Mouse (Mus musculus) lung, adult 18-20 months (tissue): ENCODE measurements at regions not wholly inside any gene's neighbourhood (a gene's known extent, or its start where the extent isn't known, plus 50 kb on each side); places are given as distances from the start of the nearest gene placed in this dataset.

ENCODE experiments used
- DNase-seq, 2 experiments: peaks; one replicate each; pipeline ENCODE4 v3.0.0; 2022; ENCODE audit warnings: mixed read lengths in 2 of 2

DNA sequence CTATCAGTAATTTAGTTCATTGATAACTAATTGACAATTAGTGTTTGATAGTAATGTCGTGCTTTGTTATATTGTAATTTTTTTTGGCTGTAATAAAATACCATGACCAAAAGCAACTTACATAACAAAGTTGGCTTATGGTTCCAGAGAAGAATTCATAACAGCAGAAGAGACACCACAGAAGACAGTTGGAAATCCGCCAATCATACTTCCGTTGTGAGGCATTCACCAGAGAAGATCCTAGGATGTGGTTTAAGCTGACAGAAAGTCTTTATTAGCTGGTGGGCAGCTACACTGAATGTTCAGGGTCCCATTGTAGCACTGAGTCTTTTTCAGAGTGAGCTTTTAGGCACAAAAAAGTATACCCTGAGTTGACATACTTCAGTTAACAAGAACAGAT is 109.9 kb downstream of the Sec23a start:
- no peak for DNase-seq

DNA sequence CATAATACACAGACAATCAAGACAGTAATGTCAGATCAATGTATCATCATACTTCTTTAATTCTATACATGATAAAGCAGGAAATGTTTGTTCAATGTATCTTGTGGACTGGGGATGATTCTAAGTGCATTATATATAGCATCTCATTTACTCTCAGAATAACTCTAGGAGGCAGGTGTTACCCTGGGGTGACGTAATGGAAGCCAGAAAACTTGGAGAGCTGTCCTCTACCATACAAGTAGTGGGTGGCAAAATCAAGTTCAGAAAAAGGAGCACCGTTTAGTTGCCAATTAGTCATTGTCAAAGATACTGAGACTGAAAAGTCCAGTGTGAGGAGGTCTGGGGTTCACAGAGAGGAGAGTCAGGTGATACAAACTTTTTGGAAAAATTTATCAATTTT is 136.0 kb downstream of the Sec23a start:
- DNase-seq = no peak

DNA sequence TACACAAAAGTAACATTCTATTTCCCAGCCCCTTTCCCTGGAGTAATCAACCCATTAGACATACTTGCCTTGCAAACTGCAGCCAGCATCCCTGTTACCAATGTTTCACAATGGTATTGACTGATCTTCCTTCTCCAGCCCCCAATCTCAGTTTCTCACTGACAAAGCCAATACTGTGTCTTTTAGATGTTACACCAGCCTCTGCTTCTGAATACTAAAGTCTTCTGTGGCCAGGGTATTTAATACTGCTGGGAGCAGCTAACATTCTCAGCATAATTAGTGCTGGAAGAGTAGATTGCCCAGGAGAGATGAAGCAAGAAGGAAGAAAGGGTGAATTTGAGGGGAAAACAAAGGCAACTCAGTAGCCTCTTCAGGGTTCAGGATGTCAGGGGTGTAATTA is 139.4 kb downstream of the Sec23a start:
- no peak for DNase-seq

DNA sequence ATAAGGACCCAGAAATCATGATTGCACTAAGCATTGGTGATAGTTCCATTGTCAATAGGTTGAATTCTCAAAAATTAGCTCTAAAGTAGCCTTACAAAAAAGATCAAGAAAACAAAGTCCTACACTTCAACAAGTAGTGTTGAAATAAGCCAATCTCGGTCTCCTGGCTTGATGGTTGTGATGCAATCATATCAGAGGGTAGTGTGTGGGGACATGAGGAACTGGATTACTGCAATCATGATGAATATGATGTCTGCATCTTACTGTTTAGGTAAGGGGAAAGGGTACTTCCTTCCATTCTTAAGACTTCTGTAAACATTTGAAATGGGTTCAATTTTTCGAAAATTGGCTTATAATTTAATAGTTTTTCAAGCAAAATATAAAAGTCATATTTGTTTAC is 155.3 kb downstream of the Sec23a start:
- no peak for DNase-seq

DNA sequence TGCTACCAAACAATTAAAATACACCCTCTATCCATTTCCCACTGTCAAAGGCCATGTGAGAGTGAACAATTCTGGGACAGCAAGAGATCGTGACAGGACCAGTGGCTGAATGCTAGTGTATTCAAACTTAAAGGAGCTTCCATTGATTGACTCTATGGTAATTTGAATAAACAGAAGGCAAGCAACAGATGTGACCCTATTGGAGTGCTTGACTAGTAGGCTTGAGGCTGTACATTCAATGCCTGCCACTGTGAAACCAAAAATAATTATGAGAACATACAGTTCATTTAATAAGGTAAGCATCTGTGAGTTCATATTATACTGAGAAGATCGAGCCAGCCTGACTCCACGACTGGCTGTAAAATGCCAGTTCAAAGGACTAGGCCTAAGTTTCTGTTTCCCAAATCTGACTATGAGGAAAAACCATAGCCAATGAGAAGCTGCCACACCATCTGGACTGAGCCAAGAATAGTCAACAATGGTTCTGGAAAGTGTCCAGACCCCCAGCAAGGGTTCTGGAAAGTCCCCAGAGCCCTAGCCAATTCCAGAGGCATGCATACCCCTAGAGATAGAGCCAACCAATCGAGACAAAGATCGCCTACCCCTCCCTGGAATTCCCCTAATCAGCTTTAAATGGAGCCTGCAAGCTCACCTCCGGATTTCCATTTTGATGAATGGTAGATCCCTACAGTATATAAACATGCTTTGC is 160.0 kb downstream of the Sec23a start:
- no peak for DNase-seq

DNA sequence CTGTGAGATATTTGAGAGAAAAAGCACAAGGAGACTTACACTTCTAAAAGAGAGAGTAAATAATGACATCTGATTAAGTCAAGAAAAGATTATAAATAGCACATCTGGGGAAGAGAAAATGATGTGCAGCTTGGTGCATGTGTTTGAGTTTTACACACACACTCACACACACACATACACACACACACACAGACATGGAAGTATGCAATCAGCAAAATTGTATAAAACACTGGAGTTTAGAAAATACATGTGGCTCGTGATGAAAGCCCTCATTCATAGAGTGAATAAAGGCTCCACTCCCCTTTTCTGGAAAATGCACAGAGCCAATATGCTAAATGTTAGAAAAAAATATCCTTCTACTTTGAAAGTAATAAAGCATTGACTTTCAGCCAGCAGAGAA is 182.2 kb downstream of the Sec23a start:
- DNase-seq = no peak

DNA sequence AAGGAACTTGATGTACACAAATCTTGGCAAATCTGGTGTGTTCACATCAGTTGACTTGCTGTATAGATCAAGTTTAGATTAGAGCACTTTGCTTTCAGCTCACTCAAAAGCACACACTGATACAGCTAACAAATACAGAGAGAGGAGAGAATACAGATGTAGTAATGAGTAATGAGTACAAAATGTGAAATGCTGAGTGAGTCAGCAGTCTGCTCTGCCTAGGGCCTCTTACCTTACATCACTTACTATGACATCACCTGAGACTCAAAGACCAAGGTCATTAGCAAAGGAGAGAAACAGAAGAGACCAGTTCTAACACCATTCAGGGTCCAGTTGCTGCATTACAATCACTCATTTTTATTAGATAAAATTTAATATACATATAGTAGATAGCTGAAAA is 184.0 kb downstream of the Sec23a start:
- no peak for DNase-seq

DNA sequence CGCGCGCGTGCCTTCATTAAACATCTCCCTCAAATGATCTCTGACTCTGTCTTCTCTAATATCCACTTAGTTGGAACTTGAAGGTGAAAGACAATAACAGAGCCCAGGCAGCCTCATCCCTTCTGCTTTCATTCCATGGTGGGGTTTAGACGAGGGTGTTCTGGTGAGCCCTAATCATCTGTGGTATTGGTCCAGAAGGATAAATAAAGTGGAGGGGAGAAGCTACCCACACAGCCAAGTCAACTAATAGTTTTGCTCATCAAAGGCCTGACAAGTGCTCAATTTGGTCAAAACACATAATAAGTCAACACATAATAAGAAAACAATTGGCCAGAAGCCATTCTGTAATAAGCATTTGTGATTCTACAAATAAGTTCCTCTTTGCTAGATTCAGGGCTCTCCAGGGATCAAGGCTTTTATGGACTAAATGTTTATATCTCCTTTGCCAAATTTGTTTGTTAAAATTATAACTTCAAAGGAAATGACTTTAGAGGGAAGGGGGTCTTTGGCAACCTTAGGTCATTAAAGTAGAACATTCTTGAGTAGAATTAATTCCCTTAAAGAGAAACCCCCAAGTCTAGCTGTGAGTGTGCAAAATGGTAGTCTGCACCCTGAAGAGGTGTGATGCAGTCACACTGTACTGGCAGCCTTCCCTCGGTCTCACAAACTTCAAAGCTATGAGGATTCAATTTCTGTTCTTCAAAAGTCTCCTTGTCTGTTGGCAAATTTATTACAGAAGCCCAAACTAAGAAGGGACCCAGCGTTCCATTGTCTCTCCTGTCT is 186.5 kb downstream of the Sec23a start:
- no peak for DNase-seq

DNA sequence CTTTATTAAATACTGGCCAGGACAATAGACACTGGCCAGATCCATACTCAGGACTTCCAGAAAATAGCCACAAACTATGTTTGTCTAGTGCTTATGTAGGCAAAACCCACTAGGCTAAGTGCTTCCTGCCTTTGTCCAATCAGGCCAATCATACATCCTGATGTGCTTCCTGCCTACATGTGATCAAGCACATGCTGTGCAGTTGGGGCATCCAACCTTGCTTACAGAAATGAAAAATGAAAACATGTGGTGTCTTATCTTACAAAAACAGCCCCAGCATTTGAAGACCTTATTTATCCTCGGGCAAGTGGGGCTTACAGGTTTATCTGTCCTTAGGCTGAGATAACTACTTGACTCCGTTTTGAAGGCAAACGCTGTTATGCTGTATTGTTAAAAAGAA is 188.8 kb downstream of the Sec23a start:
- no peak for DNase-seq

DNA sequence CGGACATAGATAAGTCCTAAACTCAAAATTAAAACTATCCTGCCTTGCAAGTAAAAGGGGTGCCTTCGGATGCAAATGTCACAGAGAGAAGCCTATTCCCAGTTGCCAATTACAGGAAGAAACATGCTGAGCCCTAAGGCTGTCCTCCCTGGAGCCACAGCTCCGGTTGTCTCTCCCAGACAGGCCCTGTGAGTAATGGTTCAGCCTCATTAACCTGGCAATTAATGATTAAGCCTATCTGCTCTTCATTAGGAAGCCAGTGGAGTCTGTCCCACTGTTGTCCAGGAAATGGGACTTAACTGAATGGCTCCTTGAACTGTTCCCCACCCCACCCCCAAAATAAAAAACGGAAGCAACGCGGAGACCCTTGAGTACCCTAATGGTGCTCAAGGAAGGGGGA is 207.7 kb downstream of the Sec23a start:
- no peak for DNase-seq

DNA sequence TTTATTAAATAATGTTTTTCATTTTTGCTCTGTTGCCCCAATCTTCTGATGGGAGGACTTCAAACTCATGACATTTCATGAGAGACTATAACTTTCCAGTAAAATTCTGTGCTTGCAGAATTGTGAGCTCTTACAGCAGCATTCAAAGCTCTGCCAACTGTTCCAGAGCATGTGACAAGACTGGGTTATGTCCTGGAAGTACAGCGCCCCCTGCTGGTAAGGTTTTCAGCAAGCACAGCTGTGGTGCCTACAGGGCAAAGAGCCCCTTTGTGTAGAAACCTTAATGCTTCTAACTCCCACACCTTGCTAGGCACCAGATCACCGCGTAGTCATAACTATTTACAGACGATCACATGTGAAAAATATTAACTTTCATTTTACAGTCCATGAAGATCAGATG is 209.4 kb downstream of the Sec23a start:
- DNase-seq = peak; percentile 48 to 68
